Mouse (Mus musculus) ES-E14 (cell line): ENCODE measurements at regions not wholly inside any gene's neighbourhood (a gene's known extent, or its start where the extent isn't known, plus 50 kb on each side); places are given as distances from the start of the nearest gene placed in this dataset.

ENCODE experiments used
- DNase-seq: peaks from one replicate; pipeline ENCODE4 v3.0.0-alpha.2; 2013; ENCODE audit warnings: low read depth, low spot score
- H3K27ac ChIP-seq: 2 replicates; pipeline ENCODE4 v1.5.1; 2012; ENCODE audit warnings: low read depth, mild to moderate bottlenecking, low read length, moderate library complexity, mixed read lengths; ENCODE audit not compliant: poor library complexity, insufficient read depth, severe bottlenecking
- H3K36me3 ChIP-seq: 2 replicates; pipeline ENCODE4 v1.6.1; 2012; ENCODE audit warnings: mild to moderate bottlenecking, low read length, moderate library complexity, mixed read lengths; ENCODE audit not compliant: control insufficient read depth, poor library complexity, insufficient read depth, severe bottlenecking
- H3K4me1 ChIP-seq, 2 experiments: fragments of 150-350 bp in 1 of 2; sonication (generic) in 1 of 2; 2 replicates each; pipeline ENCODE4 v1.6.1; 2012; ENCODE audit warnings: low read length in 2 of 2, mild to moderate bottlenecking in 1 of 2, mixed read lengths in 1 of 2; ENCODE audit not compliant: control insufficient read depth in 2 of 2, insufficient read depth in 2 of 2, poor library complexity in 1 of 2
- H3K4me3 ChIP-seq, 2 experiments: fragments of 150-350 bp in 1 of 2; sonication (generic) in 1 of 2; 2 replicates each; pipeline ENCODE4 v1.5.1; 2012; ENCODE audit warnings: low read length in 2 of 2, low read depth in 1 of 2, mild to moderate bottlenecking in 1 of 2, mixed read lengths in 1 of 2; ENCODE audit not compliant: insufficient read depth in 1 of 2, poor library complexity in 1 of 2, severe bottlenecking in 1 of 2
- H3K9ac ChIP-seq: 2 replicates; pipeline ENCODE4 v1.6.1; 2012; ENCODE audit warnings: low read depth, mild to moderate bottlenecking, low read length, mixed read lengths; ENCODE audit not compliant: poor library complexity, insufficient read depth, severe bottlenecking
- H3K9me3 ChIP-seq: fragments of 150-350 bp; sonication (generic); 2 replicates; pipeline ENCODE4 v1.6.1; 2012; ENCODE audit warnings: low read depth, mild to moderate bottlenecking, low read length; ENCODE audit not compliant: control insufficient read depth, insufficient read depth
- CHD2 ChIP-seq: IDR thresholded peaks from 2 replicates; pipeline ENCODE4 v1.6.1; 2014; ENCODE audit warnings: mild to moderate bottlenecking, low read depth, low read length, inconsistent platforms
- HCFC1 ChIP-seq: IDR thresholded peaks from 2 replicates; pipeline ENCODE4 v1.6.1; 2012; ENCODE audit warnings: low read length, inconsistent platforms, borderline replicate concordance; ENCODE audit not compliant: insufficient read depth
- MAFK ChIP-seq: IDR thresholded peaks from 2 replicates; pipeline ENCODE4 v1.6.1; 2014; ENCODE audit warnings: mild to moderate bottlenecking, low read depth, low read length, inconsistent platforms; ENCODE audit not compliant: insufficient read depth
- ZC3H11A ChIP-seq: IDR thresholded peaks from 2 replicates; pipeline ENCODE4 v1.6.1; 2012; ENCODE audit warnings: low read depth, mild to moderate bottlenecking, inconsistent platforms, low read length, borderline replicate concordance
- ZNF384 ChIP-seq: IDR thresholded peaks from 2 replicates; pipeline ENCODE4 v1.6.1; 2012; ENCODE audit warnings: low read depth, low read length, inconsistent platforms
- in situ Hi-C, 2 experiments: fragments of 600-800 bp; cut with MboI; formaldehyde crosslinking; loops; one replicate each; pipeline ENCODE4 v1.15.1; 2025; ENCODE audit warnings: low sequenced_read_pairs in 2 of 2, inconsistent platforms in 1 of 2; ENCODE audit not compliant: unreplicated experiment in 2 of 2

DNA sequence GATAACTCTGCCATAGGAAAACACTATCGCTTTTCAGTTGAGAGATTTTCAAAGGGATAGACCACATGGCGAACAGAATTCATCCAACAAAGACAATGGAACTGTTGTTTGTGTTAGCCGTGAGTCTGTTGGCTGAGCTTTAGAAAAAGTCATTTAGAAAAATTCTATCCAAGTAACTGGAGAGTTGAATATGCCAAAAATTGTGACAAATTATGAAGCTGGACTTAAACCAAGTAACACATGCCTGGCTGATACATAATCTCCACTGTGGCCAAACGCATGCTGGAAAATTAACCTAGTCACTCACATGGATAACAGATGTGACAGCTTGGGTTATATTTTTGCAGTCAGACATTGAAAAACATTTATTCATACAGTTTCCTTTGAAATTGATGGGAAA is 110.1 kb upstream of the L3mbtl4 start:
- in situ Hi-C loops: no loop called here
- Histone ChIP-seq H3K9me3 (no peaks in the 10 kb centered on the region), H3K36me3 (no peaks in the 10 kb centered on the region), H3K9ac (no peak overlapping the region), H3K4me3 (no peak overlapping the region), H3K27ac (no peak overlapping the region), H3K4me1 (no peaks in the 10 kb centered on the region)
- TF ChIP-seq HCFC1: no peak
- no peak for TF ChIP-seq ZC3H11A
- no peak for TF ChIP-seq CHD2
- no peak for TF ChIP-seq MAFK
- TF ChIP-seq ZNF384: no peak
- DNase-seq: no peak

GRCm38 (mm10) chr17:68164666-68165065 is 108.9 kb upstream of the L3mbtl4 start:
- TF ChIP-seq MAFK (no peak), CHD2 (no peak), ZC3H11A (no peak), HCFC1 (no peak), ZNF384 (no peak)
- in situ Hi-C loops: no loop called here
- no peaks in the 10 kb centered on the region for H3K4me1 ChIP-seq
- no peaks in the 10 kb centered on the region for H3K9me3 ChIP-seq
- no peaks in the 10 kb centered on the region for H3K36me3 ChIP-seq
- H3K27ac ChIP-seq: no peak overlapping the region
- DNase-seq: no peak
- H3K4me3 ChIP-seq: no peak overlapping the region
- H3K9ac ChIP-seq: no peak overlapping the region

GRCm38 (mm10) chr17:68165171-68165825 is 108.3 kb upstream of the L3mbtl4 start:
- no peak overlapping the region for H3K9ac ChIP-seq
- H3K9me3 ChIP-seq: no peaks in the 10 kb centered on the region
- H3K4me1 ChIP-seq: no peaks in the 10 kb centered on the region
- H3K36me3 ChIP-seq: no peaks in the 10 kb centered on the region
- no peak overlapping the region for H3K4me3 ChIP-seq
- no peak for TF ChIP-seq ZC3H11A
- no peak for TF ChIP-seq ZNF384
- no peak for TF ChIP-seq HCFC1
- TF ChIP-seq CHD2: no peak
- TF ChIP-seq MAFK: no peak
- DNase-seq: no peak
- in situ Hi-C loops: no loop called here
- no peak overlapping the region for H3K27ac ChIP-seq

- H3K4me1 ChIP-seq: no peaks in the 10 kb centered on the region
- no peak for DNase-seq
- no peak overlapping the region for H3K27ac ChIP-seq
- H3K9me3 ChIP-seq: no peaks in the 10 kb centered on the region
- H3K9ac ChIP-seq: no peak overlapping the region
- no peak overlapping the region for H3K4me3 ChIP-seq
- TF ChIP-seq MAFK: no peak
- TF ChIP-seq ZC3H11A: no peak
- no peak for TF ChIP-seq HCFC1
- TF ChIP-seq ZNF384: no peak
- TF ChIP-seq CHD2: no peak
- in situ Hi-C loops: no loop called here
- H3K36me3 ChIP-seq: no peaks in the 10 kb centered on the region
Observed at GRCm38 (mm10) chr17:68166397-68166796, 107.2 kb upstream of the L3mbtl4 start.

DNA sequence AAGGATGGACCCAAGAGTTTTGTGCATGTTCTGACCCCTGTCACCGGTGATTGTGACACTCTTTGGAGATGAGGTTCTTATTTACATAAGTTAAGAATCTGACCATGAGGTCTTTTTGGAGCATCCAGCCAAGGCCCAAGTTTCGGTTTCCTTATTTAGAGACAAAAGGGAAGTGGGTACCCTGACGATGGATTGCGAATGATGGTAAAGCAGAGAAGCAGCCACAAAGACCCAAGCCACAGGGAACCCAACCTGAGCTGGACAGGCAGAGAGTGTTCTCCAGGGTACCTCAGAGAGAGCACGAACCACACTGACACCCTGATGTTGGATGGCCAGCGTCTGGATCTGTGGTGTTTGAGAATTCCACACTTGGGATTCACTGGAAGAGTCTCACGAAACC is 100.8 kb upstream of the L3mbtl4 start:
- H3K9me3 ChIP-seq: no peaks in the 10 kb centered on the region
- no peak overlapping the region for H3K9ac ChIP-seq
- H3K4me3 ChIP-seq: no peak overlapping the region
- no peak for DNase-seq
- H3K4me1 ChIP-seq: no peaks in the 10 kb centered on the region
- TF ChIP-seq MAFK: no peak
- TF ChIP-seq HCFC1: no peak
- TF ChIP-seq CHD2: no peak
- TF ChIP-seq ZC3H11A: no peak
- TF ChIP-seq ZNF384: no peak
- H3K27ac ChIP-seq: no peak overlapping the region
- in situ Hi-C loops: no loop called here
- H3K36me3 ChIP-seq: no peaks in the 10 kb centered on the region
